Mouse (Mus musculus): ENCODE results near the gene Slc12a3. TPM values are rescaled to one million over a fixed set of nuclear protein-coding genes. Genes with fewer than 3 reads are reported as not detected.

Slc12a3 gene
- total and polyA plus RNA-seq, 3 experiments: not detected

GRCm38 (mm10) chr8:94364686-94365312 lies 35.8 kb downstream of the Slc12a3 start:
- Histone ChIP-seq H3K27ac (ENCODE audit: control insufficient read depth, low read depth, low read length) (no peak overlapping the region), H3K36me3 (ENCODE audit: control insufficient read depth in 1 of 2, insufficient read depth in 2 of 2, low read length in 2 of 2) (peaks cover 0 to 2% of the 10 kb centered on the region in 2 experiments; a peak in 1 of 4 replicates), H3K9ac (ENCODE audit: control insufficient read depth, low read depth, low read length, poor library complexity, severe bottlenecking) (no peak overlapping the region), H3K9me3 (replicated peaks; ENCODE audit: insufficient read depth, low read length) (no peaks in the 10 kb centered on the region), H3K79me2 (ENCODE audit: control insufficient read depth, insufficient read depth, low read length, poor library complexity) (no peaks in the 10 kb centered on the region), H3K27me3 (ENCODE audit: control insufficient read depth in 1 of 2, insufficient read depth in 2 of 2, low read length in 2 of 2) (peaks cover 5 to 6% of the 10 kb centered on the region in 2 experiments; a peak in 3 of 4 replicates), H3K4me3 (ENCODE audit: control insufficient read depth in 1 of 2, insufficient read depth in 1 of 2, low read depth in 2 of 2, low read length in 2 of 2) (no peak overlapping the region), H3K4me1 (ENCODE audit: control insufficient read depth in 1 of 2, insufficient read depth in 2 of 2, low read length in 2 of 2) (peaks cover 0 to 12% of the 10 kb centered on the region in 2 experiments; a peak in 2 of 4 replicates)
- no peak for TF ChIP-seq CTCF (IDR thresholded peaks at IDR 0.05 in 2 of 3, conservative IDR thresholded peaks at IDR 0.05 in 1 of 3; ENCODE audit: control insufficient read depth in 1 of 3, insufficient read depth in 1 of 3, low read depth in 2 of 3, low read length in 3 of 3, poor library complexity in 1 of 3, severe bottlenecking in 1 of 3)
- no peak for TF ChIP-seq RCOR1 (IDR thresholded peaks at IDR 0.05; ENCODE audit: low read depth, low read length)
- no peak for TF ChIP-seq NELFE (IDR thresholded peaks at IDR 0.05; ENCODE audit: low read depth, low read length)
- no peak for TF ChIP-seq POLR2A (IDR thresholded peaks at IDR 0.05; ENCODE audit: control insufficient read depth in 1 of 2, insufficient read depth in 1 of 2, low read depth in 1 of 2, low read length in 2 of 2, poor library complexity in 1 of 2)
- TF ChIP-seq MYB (IDR thresholded peaks at IDR 0.05; ENCODE audit: low read depth, low read length): no peak
- no peak for TF ChIP-seq MEF2A (IDR thresholded peaks at IDR 0.05; ENCODE audit: extremely low read depth, insufficient replicate concordance, low read depth, low read length, poor library complexity, severe bottlenecking)
- TF ChIP-seq HCFC1 (IDR thresholded peaks at IDR 0.05; ENCODE audit: low read depth, low read length): no peak
- no peak for TF ChIP-seq ELF1 (IDR thresholded peaks at IDR 0.05; ENCODE audit: low read depth, low read length)
- TF ChIP-seq TCF12 (IDR thresholded peaks at IDR 0.05; ENCODE audit: low read depth, low read length): no peak
- no peak for TF ChIP-seq CHD2 (IDR thresholded peaks at IDR 0.05; ENCODE audit: low read length)
- TF ChIP-seq UBTF (IDR thresholded peaks at IDR 0.05; ENCODE audit: borderline replicate concordance, insufficient read depth, low read depth, low read length): no peak
- TF ChIP-seq GATA1 (IDR thresholded peaks at IDR 0.05; ENCODE audit: low read depth, low read length): no peak
- no peak for TF ChIP-seq CHD1 (IDR thresholded peaks at IDR 0.05; ENCODE audit: low read depth, low read length)
- TF ChIP-seq USF2 (IDR thresholded peaks at IDR 0.05; ENCODE audit: borderline replicate concordance in 1 of 2, insufficient read depth in 1 of 2, low read depth in 1 of 2, low read length in 2 of 2): no peak
- no peak for TF ChIP-seq MXI1 (IDR thresholded peaks at IDR 0.05; ENCODE audit: low read depth, low read length)
- no peak for TF ChIP-seq GABPA (IDR thresholded peaks at IDR 0.05; ENCODE audit: low read depth, low read length)
- no peak for DNase-seq (ENCODE audit: low read depth, low spot score)

- Histone ChIP-seq H3K9me3 (replicated peaks; ENCODE audit: insufficient read depth, low read length) (no peaks in the 10 kb centered on the region), H3K4me1 (ENCODE audit: control insufficient read depth in 1 of 2, insufficient read depth in 2 of 2, low read length in 2 of 2) (peaks cover 0 to 12% of the 10 kb centered on the region in 2 experiments; a peak in 2 of 4 replicates), H3K27ac (ENCODE audit: control insufficient read depth, low read depth, low read length) (0 out of 2 replicates have a peak overlapping the region, but pooled peaks have one; percentile 15), H3K27me3 (ENCODE audit: control insufficient read depth in 1 of 2, insufficient read depth in 2 of 2, low read length in 2 of 2) (peaks cover 2 to 7% of the 10 kb centered on the region in 2 experiments; a peak in 1 of 4 replicates), H3K36me3 (ENCODE audit: control insufficient read depth in 1 of 2, insufficient read depth in 2 of 2, low read length in 2 of 2) (peaks cover 0 to 2% of the 10 kb centered on the region in 2 experiments; a peak in 1 of 4 replicates), H3K79me2 (ENCODE audit: control insufficient read depth, insufficient read depth, low read length, poor library complexity) (no peaks in the 10 kb centered on the region), H3K4me3 (ENCODE audit: control insufficient read depth in 1 of 2, insufficient read depth in 1 of 2, low read depth in 2 of 2, low read length in 2 of 2) (no peak overlapping the region; a peak in 1 of 4 replicates), H3K9ac (ENCODE audit: control insufficient read depth, low read depth, low read length, poor library complexity, severe bottlenecking) (no peak overlapping the region)
- TF ChIP-seq POLR2A (IDR thresholded peaks at IDR 0.05; ENCODE audit: control insufficient read depth in 1 of 2, insufficient read depth in 1 of 2, low read depth in 1 of 2, low read length in 2 of 2, poor library complexity in 1 of 2) (peak in 1 of 2 experiments; percentile 43; a peak in 2 of 4 replicates), POLR2AphosphoS5 (IDR thresholded peaks at IDR 0.05; ENCODE audit: borderline replicate concordance, low read depth, low read length) (no peak)
- peak; percentile 79 for DNase-seq (ENCODE audit: low read depth, low spot score)
Observed at GRCm38 (mm10) chr8:94365410-94365981, 36.5 kb downstream of the Slc12a3 start.
